Mouse (Mus musculus): ENCODE data around the gene Acly. TPM values are rescaled to one million over a fixed set of nuclear protein-coding genes. Genes with fewer than 3 reads are reported as not detected.
A peak's percentile ranks its signal among the peaks of the same experiment; 100 is the strongest.

Acly gene
- total RNA-seq, 2 experiments from 2014 or later, result 54.1 to 57.9 TPM

- no peak for DNase-seq (ENCODE audit: low spot score in 2 of 2)
These were observed 70.6 kb downstream of the Acly start for GRCm38 (mm10) chr11:100457247-100457646.

GRCm38 (mm10) chr11:100442625-100443024 lies 85.2 kb downstream of the Acly start:
- DNase-seq (ENCODE audit: low spot score in 2 of 2), result no peak

- no peak for DNase-seq (ENCODE audit: low spot score in 2 of 2)
These were observed 86.0 kb downstream of the Acly start, which contains the start of the genes Nt5c3b and Klhl10 for GRCm38 (mm10) chr11:100441797-100442196. Nt5c3b (minus strand) TSS chr11:100441808. Klhl10 (plus strand) TSS chr11:100441917.

GRCm38 (mm10) chr11:100440691-100441522 lies 86.9 kb downstream of the Acly start:
- peak; percentile 74 to 86 for DNase-seq (ENCODE audit: low spot score in 2 of 2)

- no peak for DNase-seq (ENCODE audit: low spot score in 2 of 2)
These were observed 89.9 kb downstream of the Acly start for GRCm38 (mm10) chr11:100437901-100438300.

GRCm38 (mm10) chr11:100435678-100436246 lies 92.0 kb downstream of the Acly start:
- no peak for DNase-seq (ENCODE audit: low spot score in 2 of 2)

GRCm38 (mm10) chr11:100432002-100432401 lies 95.8 kb downstream of the Acly start:
- no peak for DNase-seq (ENCODE audit: low spot score in 2 of 2)

GRCm38 (mm10) chr11:100430052-100430451 lies 97.7 kb downstream of the Acly start:
- DNase-seq (ENCODE audit: low spot score in 2 of 2), result no peak

- no peak for DNase-seq (ENCODE audit: low spot score in 2 of 2)
These were observed 99.1 kb downstream of the Acly start for GRCm38 (mm10) chr11:100428612-100429199.

- DNase-seq (ENCODE audit: low spot score in 2 of 2), result no peak
These were observed 101.0 kb downstream of the Acly start for GRCm38 (mm10) chr11:100426820-100427219.

Small RNA genes lying within 50 kb of the gene (microRNA-seq; reads per million reads assigned to microRNA genes)
- not detected for gene Gm27374
- gene Mir7116, result not detected

Other genes with a start within 250 kb of the Acly start
- 100 to 1,000 TPM; 842 to 874 TPM for gene Eif1, start 208.1 kb downstream of the Acly start, total RNA-seq (2021)
- gene Gast, start 193.6 kb downstream of the Acly start, total RNA-seq (2021), result not detected
- 1 to 10 TPM; 1.5 to 1.7 TPM for gene Hap1, start 171.9 kb downstream of the Acly start, total RNA-seq (2021)
- gene Jup, start 130.2 kb downstream of the Acly start, total RNA-seq (2021), result 10 to 100 TPM; 80.4 to 91.4 TPM
- gene P3h4, start 113.2 kb downstream of the Acly start, total RNA-seq (2021), result 10 to 100 TPM; 27.4 to 29.4 TPM
- gene Fkbp10, start 112.3 kb downstream of the Acly start, total RNA-seq (2021), result 10 to 100 TPM; 86.4 TPM
- gene Nt5c3b, start 86.2 kb downstream of the Acly start, total RNA-seq (2021), result 10 to 100 TPM; 35.8 to 38.1 TPM
- 1 to 10 TPM; 1.0 to 1.5 TPM for gene Klhl10, start 86.1 kb downstream of the Acly start, total RNA-seq (2021)
- gene Klhl11, start 55.3 kb downstream of the Acly start, total RNA-seq (2021), result 10 to 100 TPM; 14.9 to 15.8 TPM
- gene Ttc25, start 17.6 kb upstream of the Acly start, total RNA-seq (2021), result under 1 TPM; 0.13 to 0.22 TPM
- gene Cnp, start 46.9 kb upstream of the Acly start, total RNA-seq (2021), result 10 to 100 TPM; 33.3 to 38.3 TPM
- gene Nkiras2, start 91.2 kb upstream of the Acly start, total RNA-seq (2021), result 10 to 100 TPM; 42.5 to 43.7 TPM
- gene Dnajc7, start 92.2 kb upstream of the Acly start, total RNA-seq (2021), result 100 to 1,000 TPM; 192 to 239 TPM
- gene Zfp385c, start 164.5 kb upstream of the Acly start, total RNA-seq (2021), result 1 to 10 TPM; 1.9 to 2.2 TPM
- 1 to 10 TPM; 1.0 to 1.1 TPM for gene Dhx58, start 176.3 kb upstream of the Acly start, total RNA-seq (2021)
- 10 to 100 TPM; 20.6 to 21.6 TPM for gene Kat2a, start 184.5 kb upstream of the Acly start, total RNA-seq (2021)
- not detected for gene Hspb9, start 185.8 kb upstream of the Acly start, total RNA-seq (2021)
- gene Rab5c, start 210.2 kb upstream of the Acly start, total RNA-seq (2021), result 10 to 100 TPM; 76.7 to 79.7 TPM
- gene Kcnh4, start 231.9 kb upstream of the Acly start, total RNA-seq (2021), result under 1 TPM in 1 of 2 experiments, not detected in 1; 0.10 TPM
- not detected for gene Hcrt, start 234.9 kb upstream of the Acly start, total RNA-seq (2021)
- gene Ghdc, start 243.0 kb upstream of the Acly start, total RNA-seq (2021), result 1 to 10 TPM; 9.0 to 9.5 TPM